Mouse (Mus musculus): Measurements from ENCODE around the gene Rgs14.

GRCm38 (mm10) chr13:55325596-55325995 is 43.9 kb upstream of the Rgs14 start:
- TF ChIP-seq CTCF (IDR thresholded peaks at IDR 0.05; ENCODE audit: borderline replicate concordance, control insufficient read depth, extremely low read depth, insufficient read depth, low read length, poor library complexity): no peak
- TF ChIP-seq POLR2A (IDR thresholded peaks at IDR 0.05; ENCODE audit: control insufficient read depth, extremely low read depth, insufficient read depth, low read length, poor library complexity): no peak

All from thymus, adult 2 months (tissue).